Mouse (Mus musculus) CH12.LX (cell line): ENCODE data around the gene Mocs1.

ENCODE experiments used
- EP300 ChIP-seq: IDR thresholded peaks from 2 replicates; pipeline ENCODE4 v1.6.1; 2011; ENCODE audit warnings: low read length, improper control_type of control experiment
- NELFE ChIP-seq: IDR thresholded peaks from 2 replicates; pipeline ENCODE4 v1.6.1; 2011; ENCODE audit warnings: low read depth, low read length, improper control_type of control experiment

GRCm38 (mm10) chr17:49457833-49458232 is 29.7 kb downstream of the Mocs1 start:
- TF ChIP-seq NELFE = no peak
- no peak for TF ChIP-seq EP300
